Mouse (Mus musculus): Measurements from ENCODE around the gene Bcl2l2. TPM values are rescaled to one million over a fixed set of nuclear protein-coding genes. Genes with fewer than 3 reads are reported as not detected.

The Bcl2l2 gene
- polyA plus RNA-seq, 1 experiment from 2014 or later: 3.7 TPM

DNA sequence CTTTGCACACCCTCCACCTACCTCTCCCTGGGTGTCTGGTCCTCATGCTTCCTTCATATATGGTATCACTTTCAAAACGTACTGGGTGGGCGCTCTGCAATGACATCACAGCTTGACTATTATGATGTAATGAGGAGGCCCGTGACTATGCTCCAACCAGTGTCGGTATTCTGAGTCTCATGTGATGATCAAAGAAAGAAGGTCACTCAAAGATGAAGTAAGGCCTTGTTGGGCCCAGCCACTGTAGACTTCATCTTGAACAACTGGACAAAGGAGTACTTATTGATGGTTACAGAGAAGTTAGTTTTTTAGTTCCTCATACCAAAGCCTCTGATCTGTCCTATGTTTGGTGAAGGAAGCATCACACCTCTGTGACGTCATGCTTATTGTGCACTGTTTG lies 12.3 kb upstream of the Bcl2l2 start, which contains the start of gene Homez:
TSS of gene Homez (minus strand) at position 101 of the 400 bp plus-strand sequence.
- Histone ChIP-seq H3K27ac (no peak within 1 kb of the TSS), H3K27me3 (0 out of 2 replicates have a peak, but pooled peaks cover 3% of the 10 kb centered on the region), H3K9ac (no peak within 1 kb of the TSS), H3K4me3 (no peak within 1 kb of the TSS), H3K4me2 (replicated peaks) (no peak within 1 kb of the TSS), H3K4me1 (peaks cover 6% of the 10 kb centered on the region), H3K9me3 (replicated peaks) (no peaks in the 10 kb centered on the region), H3K36me3 (no peaks in the 10 kb centered on the region)
- WGBS: 87% methylated on average over 5 of the region's 5 CpGs
- ATAC-seq (ENCODE audit: low FRiP score): no peak

- Histone ChIP-seq H3K4me1 (peaks cover 13% of the 10 kb centered on the region), H3K27ac (no peak overlapping the region), H3K4me3 (no peak overlapping the region), H3K27me3 (peaks cover 7% of the 10 kb centered on the region; the same call in 1 of the 2 replicates), H3K4me2 (replicated peaks) (no peak overlapping the region), H3K9ac (no peak overlapping the region), H3K9me3 (replicated peaks) (no peaks in the 10 kb centered on the region), H3K36me3 (no peaks in the 10 kb centered on the region)
- 91% methylated on average over 3 of the region's 3 CpGs for WGBS
- ATAC-seq (ENCODE audit: low FRiP score): no peak
Observed at GRCm38 (mm10) chr14:54874165-54874564, 9.0 kb upstream of the Bcl2l2 start.

DNA sequence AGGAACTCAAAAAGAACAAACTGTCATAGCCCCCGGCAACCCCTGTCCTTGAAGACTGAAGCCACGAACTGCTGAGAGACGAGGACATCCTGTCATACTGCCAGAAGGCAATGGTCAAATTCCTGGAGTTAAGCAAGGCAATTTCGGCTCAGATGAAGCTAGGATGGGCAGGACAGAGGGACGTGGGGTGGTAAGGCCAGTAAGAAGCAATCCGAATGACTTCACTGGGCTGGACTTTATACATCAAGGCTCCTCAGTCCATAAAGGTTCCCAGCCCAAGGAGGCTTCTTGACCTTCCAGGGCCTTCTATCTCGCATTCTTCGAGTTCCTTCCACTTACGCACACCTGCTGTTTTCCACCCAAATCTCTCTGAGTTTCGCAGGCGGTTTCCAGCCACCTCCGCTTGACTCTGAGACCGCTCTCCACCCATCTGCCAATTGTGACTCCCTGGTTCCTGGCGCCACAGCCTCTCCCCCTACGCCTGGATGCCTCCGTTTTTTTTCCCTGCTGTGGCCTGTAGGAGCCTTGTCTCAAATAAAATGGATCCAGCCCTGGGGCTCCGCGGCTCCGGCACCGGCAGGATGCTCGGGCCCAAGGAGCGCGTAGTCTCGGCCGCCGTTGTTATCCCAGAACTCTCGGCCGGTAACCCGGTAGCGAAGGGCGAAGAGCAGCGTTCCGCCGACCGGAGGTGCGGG lies 7.2 kb upstream of the Bcl2l2 start:
- Histone ChIP-seq H3K4me2 (replicated peaks) (peak overlapping the region; percentile 98), H3K27me3 (peaks cover 7% of the 10 kb centered on the region; the same call in 1 of the 2 replicates), H3K9ac (peak overlapping the region; percentile 88), H3K36me3 (no peaks in the 10 kb centered on the region), H3K27ac (peak overlapping the region; percentile 90), H3K4me1 (peaks cover 13% of the 10 kb centered on the region), H3K4me3 (peak overlapping the region; percentile 75), H3K9me3 (replicated peaks) (no peaks in the 10 kb centered on the region)
- 1% methylated on average over 36 of the region's 36 CpGs for WGBS
- ATAC-seq (ENCODE audit: low FRiP score): peak; percentile 60

- Histone ChIP-seq H3K9ac (peak overlapping the region; percentile 88), H3K4me2 (replicated peaks) (peak overlapping the region; percentile 98), H3K4me3 (peak overlapping the region; percentile 75), H3K27ac (peak overlapping the region; percentile 90), H3K27me3 (peaks cover 7% of the 10 kb centered on the region; the same call in 1 of the 2 replicates), H3K4me1 (peaks cover 13% of the 10 kb centered on the region), H3K36me3 (no peaks in the 10 kb centered on the region), H3K9me3 (replicated peaks) (no peaks in the 10 kb centered on the region)
- 0% methylated on average over 48 of the region's 72 CpGs for WGBS
- ATAC-seq (ENCODE audit: low FRiP score): peak; percentile 93
Observed at GRCm38 (mm10) chr14:54876539-54877047, 6.6 kb upstream of the Bcl2l2 start.

DNA sequence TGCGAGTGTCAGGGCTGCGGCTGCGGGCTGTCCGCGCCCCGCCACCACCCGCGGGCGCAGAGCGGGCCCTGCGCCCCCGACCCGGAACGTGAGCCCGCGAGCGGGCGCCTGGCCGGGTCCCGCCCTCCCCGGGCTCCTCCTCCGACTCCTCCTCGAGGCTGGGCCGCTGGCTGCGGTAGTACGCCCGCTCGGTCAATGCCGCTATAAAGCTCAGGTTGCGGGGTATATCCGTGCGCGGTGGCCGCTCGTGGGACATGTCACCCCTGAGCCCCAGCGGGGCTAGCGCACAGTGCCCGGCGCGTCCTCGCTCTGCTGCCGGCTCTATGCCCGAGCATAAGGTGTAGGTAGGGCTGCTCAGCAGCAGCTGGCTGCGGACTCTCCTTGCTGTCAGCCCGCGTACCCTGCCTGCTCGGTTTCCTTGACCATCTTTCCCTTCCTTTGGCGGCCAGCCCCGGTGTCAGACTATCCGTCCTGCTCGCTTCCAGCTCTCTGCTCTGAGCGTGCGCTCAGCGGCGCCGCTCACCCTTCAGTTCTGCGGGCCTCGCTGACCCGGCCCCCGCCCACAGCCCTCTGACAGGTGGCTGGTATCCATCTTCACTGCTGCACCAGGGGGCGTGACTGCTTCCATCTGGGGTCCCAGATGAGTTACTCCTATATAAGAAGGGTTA lies 6.0 kb upstream of the Bcl2l2 start, which contains the start of gene Ppp1r3e:
TSS of gene Ppp1r3e (minus strand) at position 503 of the 668 bp plus-strand sequence.
- Histone ChIP-seq H3K4me3 (peak within 1 kb of the TSS; percentile 75), H3K4me2 (replicated peaks) (peak within 1 kb of the TSS; percentile 98), H3K27ac (peak within 1 kb of the TSS; percentile 90), H3K9me3 (replicated peaks) (no peaks in the 10 kb centered on the region), H3K36me3 (no peaks in the 10 kb centered on the region), H3K4me1 (peaks cover 13% of the 10 kb centered on the region), H3K27me3 (peaks cover 7% of the 10 kb centered on the region; the same call in 1 of the 2 replicates), H3K9ac (peak within 1 kb of the TSS; percentile 88)
- under 1% methylated on average over 45 of the region's 61 CpGs for WGBS
- ATAC-seq (ENCODE audit: low FRiP score): peak; percentile 83

- 28% methylated on average over 21 of the region's 21 CpGs for WGBS
- no peaks in the 10 kb centered on the region for H3K9me3 ChIP-seq (replicated peaks)
- no peaks in the 10 kb centered on the region for H3K27me3 ChIP-seq
- ATAC-seq (ENCODE audit: low FRiP score): peak; percentile 12; the same call in 1 of the 2 replicates
- H3K27ac ChIP-seq: peak overlapping the region; percentile 91
- peaks cover 23% of the 10 kb centered on the region for H3K4me1 ChIP-seq
- peaks cover 4% of the 10 kb centered on the region; the same call in 1 of the 2 replicates for H3K36me3 ChIP-seq
- peak overlapping the region; percentile 63 for H3K4me2 ChIP-seq (replicated peaks)
- peak overlapping the region; percentile 85 for H3K9ac ChIP-seq
- H3K4me3 ChIP-seq: peak overlapping the region; percentile 62
Observed at GRCm38 (mm10) chr14:54884022-54884712, 990 bp downstream of the Bcl2l2 start.

- ATAC-seq (ENCODE audit: low FRiP score): no peak
- Histone ChIP-seq H3K4me2 (replicated peaks) (no peak overlapping the region), H3K9ac (peak overlapping the region; percentile 27; the same call in 1 of the 2 replicates), H3K9me3 (replicated peaks) (no peaks in the 10 kb centered on the region), H3K4me3 (no peak overlapping the region), H3K4me1 (peaks cover 23% of the 10 kb centered on the region), H3K27me3 (no peaks in the 10 kb centered on the region), H3K27ac (no peak overlapping the region), H3K36me3 (peaks cover 4% of the 10 kb centered on the region; the same call in 1 of the 2 replicates)
- WGBS: 90% methylated on average over 11 of the region's 11 CpGs
Observed at GRCm38 (mm10) chr14:54885309-54885708, 2.1 kb downstream of the Bcl2l2 start.

DNA sequence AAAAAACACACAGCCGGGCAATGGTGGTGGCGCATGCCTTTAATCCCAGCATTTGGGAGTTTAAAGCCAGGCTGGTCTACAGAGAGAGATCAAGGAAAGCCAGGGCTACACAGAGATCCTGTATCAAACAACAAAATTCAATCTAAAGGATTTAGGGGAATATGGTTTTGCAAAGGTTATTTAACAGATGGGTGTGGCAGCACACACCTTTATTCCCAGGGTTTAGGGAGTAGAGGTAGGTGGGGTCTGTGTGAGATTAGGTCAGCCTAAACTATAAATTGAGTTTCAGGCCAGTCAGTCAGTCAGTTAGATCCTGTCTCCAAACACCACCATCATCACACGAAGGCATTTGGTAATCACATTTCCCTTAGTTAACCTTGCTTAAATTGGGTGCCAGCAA lies 9.0 kb downstream of the Bcl2l2 start, which contains the start of gene Pabpn1:
TSS of gene Pabpn1 (plus strand) at position 301 of the 400 bp plus-strand sequence.
- no peak for ATAC-seq (ENCODE audit: low FRiP score)
- no peaks in the 10 kb centered on the region for H3K9me3 ChIP-seq (replicated peaks)
- WGBS: 96% methylated on average over 3 of the region's 3 CpGs
- peak within 1 kb of the TSS; percentile 81 for H3K27ac ChIP-seq
- peak within 1 kb of the TSS; percentile 45 for H3K4me2 ChIP-seq (replicated peaks)
- no peak within 1 kb of the TSS for H3K9ac ChIP-seq
- peaks cover 17% of the 10 kb centered on the region for H3K36me3 ChIP-seq
- peaks cover 23% of the 10 kb centered on the region for H3K4me1 ChIP-seq
- no peaks in the 10 kb centered on the region for H3K27me3 ChIP-seq
- peak within 1 kb of the TSS; percentile 80 for H3K4me3 ChIP-seq

- peak overlapping the region; percentile 80 for H3K4me3 ChIP-seq
- peak overlapping the region; percentile 94 for H3K27ac ChIP-seq
- H3K36me3 ChIP-seq: peaks cover 29% of the 10 kb centered on the region
- peak; percentile 100 for ATAC-seq (ENCODE audit: low FRiP score)
- WGBS: under 1% methylated on average over 38 of the region's 38 CpGs
- H3K9ac ChIP-seq: peak overlapping the region; percentile 97
- H3K4me1 ChIP-seq: peaks cover 27% of the 10 kb centered on the region
- H3K27me3 ChIP-seq: no peaks in the 10 kb centered on the region
- peak overlapping the region; percentile 65 for H3K4me2 ChIP-seq (replicated peaks)
- H3K9me3 ChIP-seq (replicated peaks): no peaks in the 10 kb centered on the region
Observed at GRCm38 (mm10) chr14:54893651-54894181, 10.5 kb downstream of the Bcl2l2 start.

DNA sequence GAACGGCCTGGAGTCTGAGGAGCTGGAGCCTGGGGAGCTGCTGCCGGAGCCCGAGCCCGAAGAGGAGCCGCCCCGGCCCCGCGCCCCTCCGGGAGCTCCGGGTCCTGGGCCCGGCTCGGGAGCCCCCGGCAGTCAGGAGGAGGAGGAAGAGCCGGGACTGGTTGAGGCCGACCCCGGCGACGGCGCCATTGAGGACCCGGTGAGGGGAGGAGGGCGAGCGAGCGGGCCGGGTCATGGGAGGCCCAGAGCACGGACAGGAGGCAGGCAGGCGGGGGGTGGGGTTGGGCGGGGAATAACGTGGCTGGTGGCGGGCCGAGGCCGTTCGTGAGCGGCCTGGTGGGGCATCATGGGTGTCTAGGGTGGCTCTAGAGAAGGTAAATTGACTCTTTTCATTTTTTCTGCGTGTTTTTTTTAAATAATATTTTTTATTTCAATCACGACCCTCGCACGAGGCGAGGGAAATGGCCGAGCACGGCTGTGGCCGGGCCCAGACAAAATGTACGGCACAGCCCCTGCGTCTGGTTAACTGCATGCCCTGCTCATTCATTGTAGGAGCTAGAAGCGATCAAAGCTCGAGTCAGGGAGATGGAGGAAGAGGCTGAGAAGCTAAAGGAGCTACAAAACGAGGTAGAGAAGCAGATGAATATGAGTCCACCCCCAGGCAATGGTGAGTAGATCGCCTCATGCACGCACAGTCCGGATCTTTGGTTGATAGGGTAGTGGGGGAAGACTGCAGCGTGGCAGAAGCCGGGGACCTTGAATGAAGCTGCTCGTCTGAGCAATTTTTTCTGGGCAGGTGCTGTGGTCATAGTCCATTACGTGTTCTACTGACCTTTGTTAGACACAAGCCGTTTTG lies 11.3 kb downstream of the Bcl2l2 start:
- Histone ChIP-seq H3K4me2 (replicated peaks) (peak overlapping the region; percentile 65), H3K4me3 (peak overlapping the region; percentile 80), H3K27me3 (no peaks in the 10 kb centered on the region), H3K4me1 (peaks cover 27% of the 10 kb centered on the region), H3K9ac (peak overlapping the region; percentile 97), H3K36me3 (peaks cover 33% of the 10 kb centered on the region), H3K27ac (peak overlapping the region; percentile 94), H3K9me3 (replicated peaks) (no peaks in the 10 kb centered on the region)
- peak; percentile 59 for ATAC-seq (ENCODE audit: low FRiP score)
- under 1% methylated on average over 54 of the region's 54 CpGs for WGBS

DNA sequence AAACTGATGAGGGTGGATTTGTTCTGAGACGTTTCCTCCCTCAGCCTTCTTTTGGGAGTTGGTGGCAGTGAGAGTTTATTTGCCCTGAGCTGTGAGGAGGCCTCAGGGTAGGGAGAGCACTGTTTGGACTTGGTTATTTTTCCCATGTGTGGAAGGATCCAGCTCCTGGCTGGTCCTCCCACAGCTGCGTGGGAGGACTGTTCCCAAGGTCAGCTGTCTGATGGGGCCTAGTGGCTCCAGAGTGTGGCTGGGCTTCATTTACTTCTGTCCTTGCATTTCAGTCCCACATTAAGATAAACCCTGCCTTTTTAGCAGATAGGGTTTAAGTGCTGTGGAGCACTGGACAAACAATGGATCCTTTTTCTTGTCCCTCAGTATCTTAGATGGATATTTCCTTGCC lies 14.3 kb downstream of the Bcl2l2 start:
- Histone ChIP-seq H3K4me2 (replicated peaks) (no peak overlapping the region), H3K36me3 (peaks cover 33% of the 10 kb centered on the region), H3K9me3 (replicated peaks) (no peaks in the 10 kb centered on the region), H3K4me1 (peaks cover 27% of the 10 kb centered on the region), H3K27ac (no peak overlapping the region), H3K4me3 (no peak overlapping the region), H3K27me3 (no peaks in the 10 kb centered on the region), H3K9ac (no peak overlapping the region)
- ATAC-seq (ENCODE audit: low FRiP score): no peak
- WGBS: 74% methylated on average over 2 of the region's 2 CpGs

All from hindbrain, embryonic 12.5 days (tissue).